In genomic region chr12:29136850-29137268, GRCm38 (mm10) we compare ENCODE assay signal across 9 mouse cellular contexts.
DNase-seq lines count a peak whose midpoint lies in the region; ATAC-seq and TF ChIP-seq lines count a peak whose summit lies in the region.
"Had no signal": no experiment of that assay in that cellular context is flagged by ENCODE, and none has a peak within 500 bp of the region (broad histone marks: within the 10 kb centered on the region; RNA-seq: fewer than 3 reads in every experiment).

No protein-coding gene starts in this region.

- no peak overlapping the region for H3K4me2 ChIP-seq in liver, embryonic 11.5 days
- no peak overlapping the region for H3K4me2 ChIP-seq in heart, embryonic 13.5 days

- peak; percentile 60 for DNase-seq in liver, adult 2 months (ENCODE audit: extremely low read depth, low read depth, low spot score)
- no peak for DNase-seq in liver, embryonic 11.5 days (ENCODE audit: low spot score)
- DNase-seq in cerebellum, postnatal 10 days: peak; percentile 98
- DNase-seq in layer of hippocampus, adult 2 months (ENCODE audit: low spot score in 2 of 2): peak; percentile 44 to 67
- peak; percentile 13 for DNase-seq in ovary, postnatal 14 days (ENCODE audit: low spot score)
- no peak for DNase-seq in embryo, embryonic 11 days

- no peak for TF ChIP-seq POLR2A in liver, adult 2 months (IDR thresholded peaks at IDR 0.05; ENCODE audit: extremely low read depth, insufficient read depth, low read length)

- H3K79me2 ChIP-seq in liver, adult 2 months (ENCODE audit: control insufficient read depth, insufficient read depth, low read length): no peaks in the 10 kb centered on the region

- H3K27ac ChIP-seq in liver, adult 2 months (replicated peaks; ENCODE audit: insufficient read depth, low read depth, low read length): no peak overlapping the region
- H3K27ac ChIP-seq in liver, embryonic 11.5 days (ENCODE audit: low read depth, low read length): no peak overlapping the region
- H3K27ac ChIP-seq in heart, embryonic 13.5 days (replicated peaks): peak overlapping the region; percentile 28; the same call in 1 of the 2 replicates
- peak overlapping the region; percentile 72 for H3K27ac ChIP-seq in layer of hippocampus, adult 2 months

- 59% methylated on average over 5 of the region's 5 CpGs for WGBS in liver, adult 2 months
- WGBS in liver, embryonic 11.5 days: 64% methylated on average over 5 of the region's 5 CpGs
- WGBS in heart, embryonic 13.5 days: 28% methylated on average over 5 of the region's 5 CpGs

- no peaks in the 10 kb centered on the region for H3K36me3 ChIP-seq in liver, adult 2 months (ENCODE audit: control insufficient read depth, insufficient read depth, low read length)
- H3K36me3 ChIP-seq in liver, embryonic 11.5 days (ENCODE audit: control insufficient read depth, insufficient read depth, low read length): no peaks in the 10 kb centered on the region
- no peaks in the 10 kb centered on the region for H3K36me3 ChIP-seq in heart, embryonic 13.5 days

- TF ChIP-seq CTCF in liver, adult 2 months (IDR thresholded peaks at IDR 0.05; ENCODE audit: low read depth, low read length): no peak
- TF ChIP-seq CTCF in layer of hippocampus, adult 2 months (conservative IDR thresholded peaks at IDR 0.05): no peak

- no peak for ATAC-seq in liver, embryonic 11.5 days (replicated peaks; ENCODE audit: low FRiP score)
- ATAC-seq in heart, embryonic 13.5 days (ENCODE audit: extremely low read depth, insufficient number of reproducible peaks, low FRiP score, low TSS enrichment): peak; percentile 53; the same call in 1 of the 2 replicates
- no peak for ATAC-seq in megakaryocyte-erythroid progenitor cell, adult 5-6 weeks (replicated peaks; ENCODE audit: low FRiP score, low TSS enrichment, poor library complexity, severe bottlenecking)

- H3K9ac ChIP-seq in liver, adult 2 months (ENCODE audit: low read depth, low read length): no peak overlapping the region
- no peak overlapping the region for H3K9ac ChIP-seq in liver, embryonic 11.5 days (ENCODE audit: low read depth, low read length)
- H3K9ac ChIP-seq in heart, embryonic 13.5 days: no peak overlapping the region

- H3K4me3 ChIP-seq in liver, adult 2 months (ENCODE audit: insufficient read depth, low read depth, low read length): no peak overlapping the region
- no peak overlapping the region for H3K4me3 ChIP-seq in liver, embryonic 11.5 days (ENCODE audit: low read depth, low read length)
- no peak overlapping the region for H3K4me3 ChIP-seq in heart, embryonic 13.5 days
- no peak overlapping the region for H3K4me3 ChIP-seq in layer of hippocampus, adult 2 months
- H3K4me3 ChIP-seq: megakaryocyte, embryonic 14.5 days had no signal

- H3K4me1 ChIP-seq in liver, adult 2 months (ENCODE audit: control insufficient read depth, insufficient read depth, low read length): no peaks in the 10 kb centered on the region
- H3K4me1 ChIP-seq in liver, embryonic 11.5 days (replicated peaks; ENCODE audit: control insufficient read depth, insufficient read depth, low read length): no peaks in the 10 kb centered on the region
- peaks cover 37% of the 10 kb centered on the region for H3K4me1 ChIP-seq in heart, embryonic 13.5 days
- H3K4me1 ChIP-seq: megakaryocyte, embryonic 14.5 days had no signal

- H3K27me3 ChIP-seq in liver, adult 2 months (ENCODE audit: control insufficient read depth, insufficient read depth, low read length): no peaks in the 10 kb centered on the region
- no peaks in the 10 kb centered on the region for H3K27me3 ChIP-seq in liver, embryonic 11.5 days (replicated peaks; ENCODE audit: control insufficient read depth, insufficient read depth, low read length)
- H3K27me3 ChIP-seq in heart, embryonic 13.5 days (replicated peaks): 0 out of 2 replicates have a peak, but pooled peaks cover 2% of the 10 kb centered on the region
- H3K27me3 ChIP-seq: megakaryocyte, embryonic 14.5 days had no signal

- H3K9me3 ChIP-seq in liver, embryonic 11.5 days (ENCODE audit: control insufficient read depth, low read length): no peaks in the 10 kb centered on the region
- no peaks in the 10 kb centered on the region for H3K9me3 ChIP-seq in heart, embryonic 13.5 days

Comparison
In these comparisons a context has a peak if more than half of its experiments do, and no peak if none do; other contexts are left out.
1. DNase-seq: peak in liver, adult 2 months (single experiment), cerebellum, postnatal 10 days (2 of 2), layer of hippocampus, adult 2 months (2 of 2) and ovary, postnatal 14 days (single experiment); none in liver, embryonic 11.5 days (single experiment) and embryo, embryonic 11 days (single experiment).
2. H3K27ac ChIP-seq: peak in heart, embryonic 13.5 days (single experiment) and layer of hippocampus, adult 2 months (single experiment); none in liver, adult 2 months (single experiment) and liver, embryonic 11.5 days (single experiment).